Mouse (Mus musculus) liver, embryonic 15.5 days (tissue): ENCODE results near the gene Snap23. TPM values are rescaled to one million over a fixed set of nuclear protein-coding genes. Genes with fewer than 3 reads are reported as not detected.
A peak's percentile ranks its signal among the peaks of the same experiment; 100 is the strongest.

Experiments used
- ATAC-seq: fragments of 200-750 bp; cut with Nextera tagmentation; 2 replicates; pipeline ENCODE4 v1.8.0; 2017; ENCODE audit warnings: moderate number of reproducible peaks, mild to moderate bottlenecking, moderate library complexity; ENCODE audit not compliant: insufficient read depth
- H3K27ac ChIP-seq: fragments of 300-500 bp; sonication (generic); replicated peaks from 2 replicates; pipeline ENCODE4 v1.5.1; 2015; ENCODE audit warnings: mild to moderate bottlenecking, inconsistent platforms
- H3K27me3 ChIP-seq: fragments of 300-500 bp; sonication (generic); 2 replicates; pipeline ENCODE4 v1.6.1; 2015; ENCODE audit warnings: mild to moderate bottlenecking, inconsistent platforms
- H3K36me3 ChIP-seq: fragments of 300-500 bp; sonication (generic); replicated peaks from 2 replicates; pipeline ENCODE4 v1.6.1; 2015; ENCODE audit warnings: moderate library complexity, mild to moderate bottlenecking, inconsistent platforms
- H3K4me1 ChIP-seq: fragments of 300-500 bp; sonication (generic); replicated peaks from 2 replicates; pipeline ENCODE4 v1.6.1; 2015; ENCODE audit warnings: inconsistent platforms
- H3K4me2 ChIP-seq: fragments of 300-500 bp; sonication (generic); 2 replicates; pipeline ENCODE4 v1.6.1; 2015; ENCODE audit warnings: moderate library complexity, mild to moderate bottlenecking, inconsistent platforms
- H3K4me3 ChIP-seq: fragments of 300-500 bp; sonication (generic); replicated peaks from 2 replicates; pipeline ENCODE4 v1.5.1; 2015; ENCODE audit warnings: mild to moderate bottlenecking, inconsistent platforms
- H3K9ac ChIP-seq: fragments of 300-500 bp; sonication (generic); 2 replicates; pipeline ENCODE4 v1.6.1; 2015; ENCODE audit warnings: moderate library complexity, mild to moderate bottlenecking, inconsistent platforms
- H3K9me3 ChIP-seq: fragments of 300-500 bp; sonication (generic); replicated peaks from 2 replicates; pipeline ENCODE4 v1.6.1; 2016; ENCODE audit warnings: inconsistent platforms
- WGBS: fragments of 180-500 bp; shearing (Covaris S2); methylation state at CpG from one replicate; pipeline ENCODE4 v1.1.7; 2015; ENCODE audit warnings: mixed read lengths; ENCODE audit not compliant: insufficient replicate concordance; 5-methylcytosine and 5-hydroxymethylcytosine counted together
- polyA plus RNA-seq: library from polyadenylated mRNA; unstranded; fragments of >200 nt; fragmentation: Nextera tagmentation; extraction: Ambion mirVana; gene quantifications from 2 replicates; pipeline ENCODE4 v1.2.1, GENCODE M21; 2015

The Snap23 gene
- polyA plus RNA-seq, 1 experiment from 2014 or later = 27.4 TPM

GRCm38 (mm10) chr2:120589759-120590158 is 22.3 kb downstream of the Snap23 start:
- no peak for ATAC-seq
- H3K4me2 ChIP-seq = no peak overlapping the region
- peaks cover 51% of the 10 kb centered on the region for H3K36me3 ChIP-seq
- H3K9ac ChIP-seq = no peak overlapping the region
- no peaks in the 10 kb centered on the region for H3K4me1 ChIP-seq
- WGBS = 76% methylated on average over 5 of the region's 5 CpGs
- no peaks in the 10 kb centered on the region for H3K27me3 ChIP-seq
- no peaks in the 10 kb centered on the region for H3K9me3 ChIP-seq
- no peak overlapping the region for H3K4me3 ChIP-seq
- no peak overlapping the region for H3K27ac ChIP-seq

GRCm38 (mm10) chr2:120592227-120592626 is 24.8 kb downstream of the Snap23 start:
- no peak for ATAC-seq
- Histone ChIP-seq H3K27ac (no peak overlapping the region), H3K27me3 (no peaks in the 10 kb centered on the region), H3K9me3 (no peaks in the 10 kb centered on the region), H3K9ac (no peak overlapping the region), H3K4me3 (no peak overlapping the region), H3K4me1 (no peaks in the 10 kb centered on the region), H3K36me3 (peaks cover 50% of the 10 kb centered on the region), H3K4me2 (no peak overlapping the region)
- 80% methylated on average over 1 of the region's 1 CpGs for WGBS

DNA sequence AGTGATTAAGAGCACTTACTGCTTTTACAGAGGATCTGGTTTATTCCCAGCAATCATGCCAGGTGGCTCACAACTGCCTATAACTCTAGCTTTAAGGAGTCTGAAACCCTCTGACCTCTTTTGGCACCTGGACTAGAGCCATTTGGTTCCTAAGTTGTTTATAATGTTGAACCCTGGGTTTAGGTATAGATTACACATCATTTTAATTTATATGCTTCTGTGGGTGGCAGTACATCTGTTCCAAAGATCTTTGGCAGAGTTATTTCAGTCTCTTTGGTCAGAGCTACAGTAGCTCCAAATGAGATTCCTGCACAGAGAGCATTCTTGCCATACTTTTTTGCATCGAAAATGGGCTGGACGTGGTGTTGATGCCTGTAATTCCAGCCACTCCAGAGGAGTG is 30.3 kb downstream of the Snap23 start:
- Histone ChIP-seq H3K36me3 (peaks cover 70% of the 10 kb centered on the region), H3K9me3 (no peaks in the 10 kb centered on the region), H3K27ac (no peak overlapping the region), H3K27me3 (no peaks in the 10 kb centered on the region), H3K4me1 (no peaks in the 10 kb centered on the region), H3K4me3 (no peak overlapping the region), H3K4me2 (no peak overlapping the region), H3K9ac (no peak overlapping the region)
- 71% methylated on average over 2 of the region's 2 CpGs for WGBS
- ATAC-seq = no peak

GRCm38 (mm10) chr2:120599506-120599905 is 32.0 kb downstream of the Snap23 start:
- H3K9me3 ChIP-seq = no peaks in the 10 kb centered on the region
- H3K9ac ChIP-seq = no peak overlapping the region
- no peak overlapping the region for H3K4me3 ChIP-seq
- peaks cover 74% of the 10 kb centered on the region for H3K36me3 ChIP-seq
- H3K4me2 ChIP-seq = no peak overlapping the region
- H3K27ac ChIP-seq = no peak overlapping the region
- ATAC-seq = no peak
- H3K4me1 ChIP-seq = no peaks in the 10 kb centered on the region
- WGBS = 77% methylated on average over 4 of the region's 4 CpGs
- no peaks in the 10 kb centered on the region for H3K27me3 ChIP-seq

DNA sequence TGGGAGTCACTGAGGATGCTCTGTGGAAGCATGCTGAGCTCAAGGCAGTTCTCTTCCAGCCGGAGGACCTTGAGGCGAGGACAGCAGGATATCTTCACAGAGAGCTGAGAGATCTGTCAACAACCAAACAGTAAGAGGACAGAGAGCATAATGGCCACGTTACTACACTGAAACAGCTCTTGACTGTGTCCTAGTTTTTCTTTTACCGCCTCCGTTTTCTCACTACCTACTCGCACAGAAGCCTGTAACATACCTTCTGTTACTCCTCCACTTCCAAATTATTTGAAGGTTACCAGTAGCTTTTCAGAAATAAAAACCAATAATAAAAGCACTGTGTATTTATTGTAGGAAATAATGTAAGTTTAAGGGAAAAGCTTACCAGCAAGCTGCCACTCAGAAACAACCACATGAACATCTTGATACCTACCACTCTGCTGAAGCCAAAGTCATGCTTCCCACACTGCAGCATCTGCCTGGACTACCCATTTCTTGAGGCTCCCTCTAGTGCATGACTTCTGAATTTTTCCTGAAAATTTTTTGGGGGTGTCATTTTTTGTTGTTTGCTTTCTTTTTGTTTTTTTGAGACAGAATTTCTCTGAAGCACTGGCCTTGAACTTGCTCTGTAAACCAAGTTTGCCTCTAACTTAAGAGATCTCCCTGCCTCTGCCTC is 38.7 kb downstream of the Snap23 start:
- Histone ChIP-seq H3K4me1 (peaks cover 29% of the 10 kb centered on the region), H3K9me3 (no peaks in the 10 kb centered on the region), H3K36me3 (peaks cover 33% of the 10 kb centered on the region), H3K4me2 (no peak overlapping the region), H3K27me3 (no peaks in the 10 kb centered on the region), H3K9ac (no peak overlapping the region), H3K4me3 (no peak overlapping the region), H3K27ac (no peak overlapping the region)
- 80% methylated on average over 6 of the region's 6 CpGs for WGBS
- no peak for ATAC-seq

GRCm38 (mm10) chr2:120608830-120609723 is 41.6 kb downstream of the Snap23 start, which contains the start of the genes Haus2 and Lrrc57:
TSS of gene Haus2 (plus strand) at chr2:120609383.
TSS of gene Lrrc57 (minus strand) at chr2:120609520.
- under 1% methylated on average over 52 of the region's 52 CpGs for WGBS
- Histone ChIP-seq H3K9me3 (no peaks in the 10 kb centered on the region), H3K27ac (peak within 1 kb of the TSS; percentile 95), H3K36me3 (peaks cover 28% of the 10 kb centered on the region), H3K4me1 (peaks cover 36% of the 10 kb centered on the region), H3K9ac (peak within 1 kb of the TSS; percentile 89), H3K27me3 (no peaks in the 10 kb centered on the region), H3K4me3 (peak within 1 kb of the TSS; percentile 80), H3K4me2 (peak within 1 kb of the TSS; percentile 74)
- peak; percentile 95 for ATAC-seq

- H3K36me3 ChIP-seq = peaks cover 55% of the 10 kb centered on the region
- WGBS = 62% methylated on average over 5 of the region's 5 CpGs
- ATAC-seq = no peak
These were observed 49.0 kb downstream of the Snap23 start for GRCm38 (mm10) chr2:120616279-120617163.

DNA sequence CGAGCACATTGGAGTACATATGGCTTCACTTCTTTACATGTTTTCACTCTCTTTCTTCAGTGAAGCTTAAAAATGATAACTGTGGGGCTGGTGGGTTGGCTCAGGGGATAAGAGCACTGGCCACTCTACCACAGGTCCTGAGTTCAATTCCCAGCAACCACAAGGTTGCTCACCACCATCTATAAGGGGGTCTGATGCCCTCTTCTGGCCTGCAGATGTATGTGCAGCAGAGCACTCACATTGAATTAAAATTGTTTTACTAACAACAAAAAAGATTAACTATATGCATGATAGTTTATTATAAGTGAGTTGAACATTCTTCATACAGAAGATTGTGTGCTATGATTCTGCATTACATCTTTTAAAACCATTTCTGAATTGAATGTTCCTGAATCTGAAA is 52.1 kb downstream of the Snap23 start:
- no peak overlapping the region for H3K27ac ChIP-seq
- WGBS = 97% methylated on average over 1 of the region's 1 CpGs
- no peak overlapping the region for H3K4me3 ChIP-seq
- H3K27me3 ChIP-seq = no peaks in the 10 kb centered on the region
- ATAC-seq = no peak
- H3K4me1 ChIP-seq = no peaks in the 10 kb centered on the region
- no peaks in the 10 kb centered on the region for H3K9me3 ChIP-seq
- H3K9ac ChIP-seq = no peak overlapping the region
- peaks cover 37% of the 10 kb centered on the region for H3K36me3 ChIP-seq
- no peak overlapping the region for H3K4me2 ChIP-seq

More at GRCm38 (mm10) chr2:120616279-120617163, 49.0 kb downstream of the Snap23 start:
- no peak overlapping the region for H3K9ac ChIP-seq
- H3K27me3 ChIP-seq = no peaks in the 10 kb centered on the region
- H3K4me2 ChIP-seq = no peak overlapping the region
- no peaks in the 10 kb centered on the region for H3K9me3 ChIP-seq
- no peak overlapping the region for H3K27ac ChIP-seq
- no peak overlapping the region for H3K4me3 ChIP-seq
- H3K4me1 ChIP-seq = peaks cover 4% of the 10 kb centered on the region; the same call in 1 of the 2 replicates

DNA sequence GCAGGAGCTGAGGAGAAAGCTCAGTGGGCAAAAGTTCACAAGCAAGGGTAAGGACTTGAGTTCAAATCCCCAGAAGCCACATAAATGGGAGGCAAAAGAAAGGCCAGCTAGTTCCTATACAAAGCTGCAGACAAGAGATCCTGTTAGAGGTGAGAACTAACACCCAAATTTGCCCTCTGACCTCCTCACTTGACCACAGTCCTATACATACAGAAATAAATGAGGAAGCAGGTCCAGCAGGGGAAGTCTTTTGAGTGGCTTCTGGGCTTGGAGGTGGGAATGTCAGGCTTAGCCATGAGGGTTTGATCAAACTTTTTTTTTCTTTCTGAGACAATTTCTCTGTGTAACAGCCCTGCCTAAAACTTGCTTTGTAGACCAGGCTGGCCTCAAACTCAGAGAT is 55.4 kb downstream of the Snap23 start:
- Histone ChIP-seq H3K36me3 (peaks cover 16% of the 10 kb centered on the region), H3K9me3 (no peaks in the 10 kb centered on the region), H3K27me3 (no peaks in the 10 kb centered on the region), H3K4me3 (no peak overlapping the region), H3K9ac (no peak overlapping the region), H3K4me1 (0 out of 2 replicates have a peak, but pooled peaks cover 3% of the 10 kb centered on the region), H3K27ac (no peak overlapping the region), H3K4me2 (no peak overlapping the region)
- no peak for ATAC-seq

DNA sequence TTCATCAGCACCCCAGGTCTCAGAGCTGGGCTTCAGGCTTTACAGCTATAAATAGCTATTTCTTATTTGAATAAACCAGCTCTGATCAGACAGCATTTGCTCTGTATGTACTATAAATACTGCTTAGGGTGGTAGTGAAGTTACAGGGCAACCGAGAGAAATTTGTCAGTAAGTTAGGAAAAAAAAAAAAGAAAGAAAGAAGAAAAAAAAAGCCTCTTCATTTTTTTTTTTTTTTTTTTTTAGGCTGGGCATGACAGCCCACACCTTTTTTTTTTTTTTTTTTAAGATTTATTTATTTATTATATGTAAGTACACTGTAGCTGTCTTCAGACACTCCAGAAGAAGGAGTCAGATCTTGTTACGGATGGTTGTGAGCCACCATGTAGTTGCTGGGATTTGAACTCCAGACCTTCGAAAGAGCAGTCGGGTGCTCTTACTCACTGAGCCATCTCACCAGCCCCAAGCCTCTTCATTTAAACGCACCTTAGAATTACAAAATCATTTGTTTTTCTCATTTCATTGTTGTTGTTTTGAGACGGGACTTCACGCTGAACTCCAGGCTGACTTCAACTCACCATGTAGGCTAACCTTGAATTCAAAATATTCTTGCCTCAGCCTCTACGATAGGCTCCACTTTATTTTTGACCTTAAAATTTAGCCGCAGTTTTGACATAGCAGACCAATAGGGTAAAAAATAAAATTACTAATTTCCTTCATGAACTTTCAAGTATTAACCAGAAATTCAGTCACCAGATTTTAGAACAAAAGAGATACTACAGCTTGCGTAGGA is 60.8 kb downstream of the Snap23 start:
- H3K36me3 ChIP-seq = no peaks in the 10 kb centered on the region
- peak overlapping the region; percentile 59 for H3K4me3 ChIP-seq
- H3K27ac ChIP-seq = no peak overlapping the region
- peak overlapping the region; percentile 10; the same call in 1 of the 2 replicates for H3K9ac ChIP-seq
- 21% methylated on average over 10 of the region's 10 CpGs for WGBS
- peak overlapping the region; percentile 87 for H3K4me2 ChIP-seq
- peaks cover 42% of the 10 kb centered on the region for H3K4me1 ChIP-seq
- peaks cover 21% of the 10 kb centered on the region for H3K27me3 ChIP-seq
- H3K9me3 ChIP-seq = no peaks in the 10 kb centered on the region
- no peak for ATAC-seq
